ENCODE assay signal across 27 mouse cellular contexts in genomic region chr6:134861386-134861785, GRCm38 (mm10). TPM values are rescaled to one million over a fixed set of nuclear protein-coding genes. Genes with fewer than 3 reads are reported as not detected.
A peak's percentile ranks its signal among the peaks of the same experiment; 100 is the strongest.
DNase-seq lines count a peak whose midpoint lies in the region; ATAC-seq and TF ChIP-seq lines count a peak whose summit lies in the region.
"Had no signal": no experiment of that assay in that cellular context is flagged by ENCODE, and none has a peak within 500 bp of the region (broad histone marks: within the 10 kb centered on the region; RNA-seq: fewer than 3 reads in every experiment).

No protein-coding gene starts in this region.

- peak overlapping the region; percentile 5; the same call in 1 of the 2 replicates for H3K27ac ChIP-seq in hindbrain, embryonic 12.5 days
- H3K27ac ChIP-seq in hindbrain, embryonic 11.5 days (ENCODE audit: low read depth, low read length) = no peak overlapping the region
- H3K27ac ChIP-seq in midbrain, embryonic 14.5 days (replicated peaks; ENCODE audit: low read depth, low read length) = 0 out of 2 replicates have a peak overlapping the region, but pooled peaks have one; percentile 81
- no peak overlapping the region for H3K27ac ChIP-seq in midbrain, postnatal 0 days (ENCODE audit: low read depth, low read length)
- H3K27ac ChIP-seq: embryonic facial prominence, embryonic 12.5 days; gastrocnemius, adult 2 months; heart, embryonic 15.5 days had no signal

- TF ChIP-seq CTCF in midbrain, postnatal 0 days (IDR thresholded peaks at IDR 0.05) = no peak

- peaks cover 15% of the 10 kb centered on the region for H3K4me1 ChIP-seq in hindbrain, embryonic 12.5 days
- H3K4me1 ChIP-seq in hindbrain, embryonic 11.5 days (replicated peaks; ENCODE audit: control insufficient read depth, insufficient read depth, low read length) = peaks cover 5% of the 10 kb centered on the region; the same call in 1 of the 2 replicates
- H3K4me1 ChIP-seq in midbrain, embryonic 14.5 days (ENCODE audit: control insufficient read depth, insufficient read depth, low read length) = peaks cover 15% of the 10 kb centered on the region; the same call in 1 of the 2 replicates
- H3K4me1 ChIP-seq in midbrain, postnatal 0 days (ENCODE audit: insufficient read depth, low read length) = no peaks in the 10 kb centered on the region; the same call in 1 of the 2 replicates

- H3K9me3 ChIP-seq in hindbrain, embryonic 12.5 days (replicated peaks) = no peaks in the 10 kb centered on the region
- no peaks in the 10 kb centered on the region for H3K9me3 ChIP-seq in hindbrain, embryonic 11.5 days (ENCODE audit: control insufficient read depth, low read length)
- H3K9me3 ChIP-seq in midbrain, embryonic 14.5 days (ENCODE audit: control insufficient read depth, low read length) = no peaks in the 10 kb centered on the region
- H3K9me3 ChIP-seq in midbrain, postnatal 0 days (ENCODE audit: low read length) = no peaks in the 10 kb centered on the region
- H3K9me3 ChIP-seq: embryonic facial prominence, embryonic 12.5 days; embryonic facial prominence, embryonic 15.5 days; heart, embryonic 12.5 days; heart, embryonic 15.5 days; hindbrain, embryonic 13.5 days had no signal

- H3K4me3 ChIP-seq in hindbrain, embryonic 12.5 days = no peak overlapping the region
- H3K4me3 ChIP-seq in hindbrain, embryonic 11.5 days (ENCODE audit: low read depth, low read length) = no peak overlapping the region
- no peak overlapping the region for H3K4me3 ChIP-seq in midbrain, embryonic 14.5 days (replicated peaks; ENCODE audit: low read depth, low read length)
- H3K4me3 ChIP-seq in midbrain, postnatal 0 days (ENCODE audit: low read depth, low read length) = no peak overlapping the region
- H3K4me3 ChIP-seq: embryonic facial prominence, embryonic 12.5 days; embryonic facial prominence, embryonic 15.5 days; gastrocnemius, adult 2 months; heart, embryonic 12.5 days; heart, embryonic 15.5 days; hindbrain, embryonic 13.5 days had no signal

- H3K27me3 ChIP-seq in hindbrain, embryonic 12.5 days = no peaks in the 10 kb centered on the region
- no peaks in the 10 kb centered on the region for H3K27me3 ChIP-seq in hindbrain, embryonic 11.5 days (ENCODE audit: control insufficient read depth, insufficient read depth, low read length)
- no peaks in the 10 kb centered on the region for H3K27me3 ChIP-seq in midbrain, embryonic 14.5 days (ENCODE audit: control insufficient read depth, insufficient read depth, low read length)
- H3K27me3 ChIP-seq in midbrain, postnatal 0 days (ENCODE audit: insufficient read depth, low read length) = no peaks in the 10 kb centered on the region
- H3K27me3 ChIP-seq: embryonic facial prominence, embryonic 12.5 days; embryonic facial prominence, embryonic 15.5 days; heart, embryonic 12.5 days; heart, embryonic 15.5 days; hindbrain, embryonic 13.5 days had no signal

- ATAC-seq in hindbrain, embryonic 12.5 days (ENCODE audit: low FRiP score) = no peak
- ATAC-seq in hindbrain, embryonic 11.5 days (ENCODE audit: low FRiP score) = no peak
- no peak for ATAC-seq in midbrain, embryonic 14.5 days (ENCODE audit: low FRiP score, low TSS enrichment)
- no peak for ATAC-seq in midbrain, postnatal 0 days (ENCODE audit: low FRiP score)
- ATAC-seq: CD4-positive, CD25-positive, alpha-beta regulatory T cell, adult 4 months; forebrain, embryonic 14.5 days; forebrain, postnatal 0 days; inflammation-experienced regulatory T-cells, adult 6 months; intestine, embryonic 16.5 days had no signal

- 83% methylated on average over 12 of the region's 12 CpGs for WGBS in hindbrain, embryonic 12.5 days
- WGBS in hindbrain, embryonic 11.5 days = 86% methylated on average over 12 of the region's 12 CpGs
- 88% methylated on average over 12 of the region's 12 CpGs for WGBS in midbrain, embryonic 14.5 days
- WGBS in midbrain, postnatal 0 days = 83% methylated on average over 12 of the region's 12 CpGs

- DNase-seq in hindbrain, embryonic 11.5 days (ENCODE audit: low spot score) = no peak
- DNase-seq in midbrain, embryonic 14.5 days = no peak
- no peak for DNase-seq in midbrain, postnatal 0 days (ENCODE audit: low spot score)
- DNase-seq in ZHBTc4 (ENCODE audit: low read depth, low spot score) = peak; percentile 57
- DNase-seq in heart, adult 8-10 months (ENCODE audit: low spot score) = no peak
- DNase-seq: adrenal gland, adult 2 months; adrenal gland, postnatal 14 days; cerebellum, adult 11 months; cerebellum, adult 2 months; cerebellum, adult 9-11 months; cerebellum, postnatal 25 days; gastrocnemius, adult 2 months; gastrocnemius, postnatal 14 days; heart, adult 11 months; heart, postnatal 10 days; heart, postnatal 36 days had no signal

- H3K9ac ChIP-seq in hindbrain, embryonic 12.5 days = no peak overlapping the region
- no peak overlapping the region for H3K9ac ChIP-seq in hindbrain, embryonic 11.5 days (ENCODE audit: low read depth, low read length)
- H3K9ac ChIP-seq in midbrain, embryonic 14.5 days (replicated peaks; ENCODE audit: low read length) = no peak overlapping the region
- no peak overlapping the region for H3K9ac ChIP-seq in midbrain, postnatal 0 days (replicated peaks; ENCODE audit: low read length, poor library complexity, severe bottlenecking)
- H3K9ac ChIP-seq: embryonic facial prominence, embryonic 12.5 days; embryonic facial prominence, embryonic 15.5 days; forebrain, postnatal 0 days; heart, embryonic 12.5 days; heart, embryonic 15.5 days had no signal

- H3K36me3 ChIP-seq in hindbrain, embryonic 12.5 days = peaks cover 11% of the 10 kb centered on the region; the same call in 1 of the 2 replicates
- H3K36me3 ChIP-seq in hindbrain, embryonic 11.5 days (ENCODE audit: control insufficient read depth, insufficient read depth, low read length) = no peaks in the 10 kb centered on the region
- H3K36me3 ChIP-seq in midbrain, embryonic 14.5 days (ENCODE audit: control insufficient read depth, insufficient read depth, low read length) = peaks cover 17% of the 10 kb centered on the region
- peaks cover 3% of the 10 kb centered on the region; the same call in 1 of the 2 replicates for H3K36me3 ChIP-seq in midbrain, postnatal 0 days (ENCODE audit: insufficient read depth, low read length)

- no peak overlapping the region for H3K4me2 ChIP-seq in hindbrain, embryonic 12.5 days (replicated peaks)
- H3K4me2 ChIP-seq in hindbrain, embryonic 11.5 days (replicated peaks; ENCODE audit: low read depth, low read length) = no peak overlapping the region
- no peak overlapping the region for H3K4me2 ChIP-seq in midbrain, embryonic 14.5 days (ENCODE audit: low read length)
- no peak overlapping the region for H3K4me2 ChIP-seq in midbrain, postnatal 0 days (ENCODE audit: low read depth, low read length, poor library complexity, severe bottlenecking)
- H3K4me2 ChIP-seq: embryonic facial prominence, embryonic 12.5 days; embryonic facial prominence, embryonic 15.5 days; heart, embryonic 12.5 days; heart, embryonic 15.5 days; hindbrain, embryonic 13.5 days had no signal

RNA-seq across cellular contexts. Expression of gene Crebl2, which starts 31.4 kb away (rescaled TPM):
- 2.8 and 3.0 TPM in 2 replicates for polyA plus RNA-seq in hindbrain, embryonic 12.5 days (2016; fragmentation: Nextera tagmentation; extraction: Ambion mirVana)
- polyA plus RNA-seq in hindbrain, embryonic 11.5 days (2014; fragmentation: Nextera tagmentation; extraction: Ambion mirVana) = 1.3 and 1.4 TPM in 2 replicates
- 3.9 and 4.3 TPM in 2 replicates for polyA plus RNA-seq in midbrain, embryonic 14.5 days (2014; fragmentation: Nextera tagmentation; extraction: Ambion mirVana)
- 7.0 and 10.0 TPM in 2 replicates for total RNA-seq in midbrain, postnatal 0 days (2014; rRNA removed)
- 2.6 and 3.5 TPM in 2 replicates for polyA plus RNA-seq in midbrain, postnatal 0 days (2015; fragmentation: Nextera tagmentation; extraction: Ambion mirVana)
- total RNA-seq in heart, adult 8-10 months (2022) = 10 to 100 TPM; 14.6 to 20.1 (median 17.0) TPM

RNA-seq across cellular contexts. Expression of gene Gpr19, which starts 37.0 kb away (rescaled TPM):
- 31.3 and 31.8 TPM in 2 replicates for polyA plus RNA-seq in hindbrain, embryonic 12.5 days (2016; fragmentation: Nextera tagmentation; extraction: Ambion mirVana)
- polyA plus RNA-seq in hindbrain, embryonic 11.5 days (2014; fragmentation: Nextera tagmentation; extraction: Ambion mirVana) = 27.7 and 29.4 TPM in 2 replicates
- polyA plus RNA-seq in midbrain, embryonic 14.5 days (2014; fragmentation: Nextera tagmentation; extraction: Ambion mirVana) = 43.0 and 46.7 TPM in 2 replicates
- total RNA-seq in midbrain, postnatal 0 days (2014; rRNA removed) = 32.1 and 34.2 TPM in 2 replicates
- polyA plus RNA-seq in midbrain, postnatal 0 days (2015; fragmentation: Nextera tagmentation; extraction: Ambion mirVana) = 38.5 and 41.6 TPM in 2 replicates
- total RNA-seq in heart, adult 8-10 months (2022) = 1 to 10 TPM; 2.6 to 5.8 (median 3.9) TPM

RNA-seq across cellular contexts. Expression of gene Cdkn1b, which starts 58.8 kb away (rescaled TPM):
- 24.9 and 25.7 TPM in 2 replicates for polyA plus RNA-seq in hindbrain, embryonic 12.5 days (2016; fragmentation: Nextera tagmentation; extraction: Ambion mirVana)
- polyA plus RNA-seq in hindbrain, embryonic 11.5 days (2014; fragmentation: Nextera tagmentation; extraction: Ambion mirVana) = 23.9 and 24.1 TPM in 2 replicates
- 29.9 TPM in 2 replicates for polyA plus RNA-seq in midbrain, embryonic 14.5 days (2014; fragmentation: Nextera tagmentation; extraction: Ambion mirVana)
- total RNA-seq in midbrain, postnatal 0 days (2014; rRNA removed) = 48.5 and 58.8 TPM in 2 replicates
- polyA plus RNA-seq in midbrain, postnatal 0 days (2015; fragmentation: Nextera tagmentation; extraction: Ambion mirVana) = 23.9 and 25.6 TPM in 2 replicates
- 10 to 100 TPM; 29.5 to 43.4 (median 38.7) TPM for total RNA-seq in heart, adult 8-10 months (2022)

Comparison
In these comparisons a context has a peak if more than half of its experiments do, and no peak if none do; other contexts are left out.
1. H3K27ac ChIP-seq: peak in hindbrain, embryonic 12.5 days (single experiment) and midbrain, embryonic 14.5 days (single experiment); none in hindbrain, embryonic 11.5 days (single experiment) and midbrain, postnatal 0 days (single experiment).